In genomic region chr19:5922963-5923362, GRCm38 (mm10) we compare ENCODE assay signal across 11 mouse cellular contexts. TPM values are rescaled to one million over a fixed set of nuclear protein-coding genes. Genes with fewer than 3 reads are reported as not detected.
A peak's percentile ranks its signal among the peaks of the same experiment; 100 is the strongest.
DNase-seq lines count a peak whose midpoint lies in the region; ATAC-seq and TF ChIP-seq lines count a peak whose summit lies in the region.
"Had no signal": no experiment of that assay in that cellular context is flagged by ENCODE, and none has a peak within 500 bp of the region (broad histone marks: within the 10 kb centered on the region; RNA-seq: fewer than 3 reads in every experiment).

No protein-coding gene starts in this region.

- H3K27me3 ChIP-seq in heart, embryonic 12.5 days (replicated peaks): no peaks in the 10 kb centered on the region
- H3K27me3 ChIP-seq in kidney, postnatal 0 days (ENCODE audit: insufficient read depth, low read length): no peaks in the 10 kb centered on the region
- peaks cover 7% of the 10 kb centered on the region for H3K27me3 ChIP-seq in liver, embryonic 14.5 days (ENCODE audit: control insufficient read depth, insufficient read depth, low read length)
- no peaks in the 10 kb centered on the region for H3K27me3 ChIP-seq in forebrain, embryonic 15.5 days

- peaks cover 34% of the 10 kb centered on the region for H3K4me1 ChIP-seq in heart, embryonic 12.5 days (replicated peaks)
- peaks cover 29% of the 10 kb centered on the region for H3K4me1 ChIP-seq in kidney, postnatal 0 days (replicated peaks; ENCODE audit: insufficient read depth, low read length)
- H3K4me1 ChIP-seq in brown adipose tissue, adult 24 weeks (ENCODE audit: control insufficient read depth, insufficient read depth, insufficient read length, low read length): peaks cover 11% of the 10 kb centered on the region
- H3K4me1 ChIP-seq in liver, embryonic 14.5 days (replicated peaks; ENCODE audit: control insufficient read depth in 2 of 2, insufficient read depth in 2 of 2, low read length in 1 of 2): peaks cover 34 to 36% of the 10 kb centered on the region in 2 experiments
- peaks cover 21% of the 10 kb centered on the region for H3K4me1 ChIP-seq in forebrain, embryonic 15.5 days

- peak overlapping the region; percentile 91 for H3K4me2 ChIP-seq in heart, embryonic 12.5 days
- peak overlapping the region; percentile 97 for H3K4me2 ChIP-seq in kidney, postnatal 0 days (ENCODE audit: low read length)
- H3K4me2 ChIP-seq in liver, embryonic 14.5 days (ENCODE audit: low read depth): peak overlapping the region; percentile 100
- H3K4me2 ChIP-seq in forebrain, embryonic 15.5 days (replicated peaks): no peak overlapping the region

- no peak for TF ChIP-seq EP300 in liver, embryonic 14.5 days (IDR thresholded peaks at IDR 0.05; ENCODE audit: low read depth)

- no peaks in the 10 kb centered on the region for H3K9me3 ChIP-seq in heart, embryonic 12.5 days (replicated peaks)
- no peaks in the 10 kb centered on the region for H3K9me3 ChIP-seq in kidney, postnatal 0 days (replicated peaks; ENCODE audit: low read length)
- H3K9me3 ChIP-seq in liver, embryonic 14.5 days (ENCODE audit: control insufficient read depth, low read length): no peaks in the 10 kb centered on the region
- no peaks in the 10 kb centered on the region for H3K9me3 ChIP-seq in forebrain, embryonic 15.5 days
- H3K9me3 ChIP-seq: limb, embryonic 15.5 days had no signal

- H3K4me3 ChIP-seq in heart, embryonic 12.5 days: peak overlapping the region; percentile 10
- 0 out of 2 replicates have a peak overlapping the region, but pooled peaks have one; percentile 75 for H3K4me3 ChIP-seq in kidney, postnatal 0 days (replicated peaks; ENCODE audit: low read depth, low read length)
- H3K4me3 ChIP-seq in brown adipose tissue, adult 24 weeks (ENCODE audit: insufficient read depth, low read depth, low read length): peak overlapping the region; percentile 76
- H3K4me3 ChIP-seq in liver, embryonic 14.5 days (ENCODE audit: insufficient read depth in 1 of 2, low read depth in 2 of 2, low read length in 2 of 2): no peak overlapping the region; a peak in 1 of 4 replicates
- H3K4me3 ChIP-seq in forebrain, embryonic 15.5 days: no peak overlapping the region

- no peak overlapping the region for H3K27ac ChIP-seq in heart, embryonic 12.5 days (ENCODE audit: poor library complexity, severe bottlenecking)
- no peak overlapping the region for H3K27ac ChIP-seq in kidney, postnatal 0 days
- peak overlapping the region; percentile 81; the same call in 1 of the 2 replicates for H3K27ac ChIP-seq in brown adipose tissue, adult 24 weeks (replicated peaks; ENCODE audit: low read depth, low read length)
- H3K27ac ChIP-seq in liver, embryonic 14.5 days: peak overlapping the region; percentile 37
- no peak overlapping the region for H3K27ac ChIP-seq in forebrain, embryonic 15.5 days (replicated peaks)

- intact Hi-C loops in heart, postnatal 25 days (cut with DNase I): loop anchor here (5.0 kb wide), 2 partner anchors 94 to 119 kb away; partner anchors contain the start of gene Capn1

- ATAC-seq in heart, embryonic 12.5 days (ENCODE audit: insufficient number of reproducible peaks, low FRiP score): no peak
- ATAC-seq in kidney, postnatal 0 days (replicated peaks; ENCODE audit: low FRiP score, low read depth): no peak
- ATAC-seq in liver, embryonic 14.5 days (ENCODE audit: insufficient read depth): no peak
- ATAC-seq in forebrain, embryonic 15.5 days (replicated peaks): no peak

- no peak for TF ChIP-seq CTCF in kidney, postnatal 0 days (IDR thresholded peaks at IDR 0.05; ENCODE audit: low read depth)
- TF ChIP-seq CTCF in liver, embryonic 14.5 days (IDR thresholded peaks at IDR 0.05; ENCODE audit: low read depth): no peak

- no peak for DNase-seq in heart, postnatal 25 days (ENCODE audit: low spot score)
- DNase-seq in kidney, postnatal 0 days (ENCODE audit: low spot score): no peak
- no peak for DNase-seq in kidney, postnatal 25 days
- DNase-seq in liver, embryonic 14.5 days (ENCODE audit: low read depth in 3 of 3, low spot score in 3 of 3): no peak
- no peak for DNase-seq in layer of hippocampus, postnatal 14 days (ENCODE audit: low spot score in 2 of 2)
- DNase-seq: cerebellum, postnatal 36 days; thymus, postnatal 14 days had no signal

- 86% methylated on average over 3 of the region's 3 CpGs for WGBS in heart, embryonic 12.5 days
- WGBS in kidney, postnatal 0 days: 87% methylated on average over 3 of the region's 3 CpGs
- 73% methylated on average over 3 of the region's 3 CpGs for WGBS in liver, embryonic 14.5 days (ENCODE audit: insufficient replicate concordance)
- WGBS in forebrain, embryonic 15.5 days: 92% methylated on average over 3 of the region's 3 CpGs

- H3K36me3 ChIP-seq in heart, embryonic 12.5 days: peaks cover 11% of the 10 kb centered on the region
- peaks cover 9% of the 10 kb centered on the region for H3K36me3 ChIP-seq in kidney, postnatal 0 days (ENCODE audit: insufficient read depth, low read length)
- H3K36me3 ChIP-seq in liver, embryonic 14.5 days (replicated peaks; ENCODE audit: control insufficient read depth, insufficient read depth, low read depth): no peaks in the 10 kb centered on the region
- H3K36me3 ChIP-seq in forebrain, embryonic 15.5 days: peaks cover 4% of the 10 kb centered on the region

- H3K9ac ChIP-seq in heart, embryonic 12.5 days: peak overlapping the region; percentile 11; the same call in 1 of the 2 replicates
- H3K9ac ChIP-seq in kidney, postnatal 0 days (ENCODE audit: low read depth, low read length): 0 out of 2 replicates have a peak overlapping the region, but pooled peaks have one; percentile 1
- peak overlapping the region; percentile 44 for H3K9ac ChIP-seq in liver, embryonic 14.5 days (replicated peaks)
- H3K9ac ChIP-seq in forebrain, embryonic 15.5 days (replicated peaks): no peak overlapping the region
- H3K9ac ChIP-seq: limb, embryonic 15.5 days had no signal

RNA-seq across cellular contexts. Expression of gene Cdc42ep2, which starts 1.7 kb away (rescaled TPM):
- 6.5 and 7.3 TPM in 2 replicates for polyA plus RNA-seq in heart, embryonic 12.5 days (2016; fragmentation: Nextera tagmentation; extraction: Ambion mirVana)
- 1 to 10 TPM; 9.1 to 9.8 TPM for total RNA-seq in heart, postnatal 25 days (2021)
- polyA plus RNA-seq in kidney, postnatal 0 days (2015; fragmentation: Nextera tagmentation; extraction: Ambion mirVana): 13.2 and 14.2 TPM in 2 replicates
- 4.0 and 5.4 TPM in 2 replicates for polyA plus RNA-seq in brown adipose tissue, adult 24 weeks (2012; ENCODE audit: insufficient read depth, insufficient read length, missing spikeins)
- 2.2 and 2.3 TPM in 2 replicates for polyA plus RNA-seq in liver, embryonic 14.5 days (2012; rRNA removed)
- polyA plus RNA-seq in liver, embryonic 14.5 days (2014; fragmentation: Nextera tagmentation; extraction: Ambion mirVana): 1.6 and 2.1 TPM in 2 replicates
- 9.1 and 10.1 TPM in 2 replicates for polyA plus RNA-seq in forebrain, embryonic 15.5 days (2015; fragmentation: Nextera tagmentation; extraction: Ambion mirVana)
- total RNA-seq in layer of hippocampus, postnatal 14 days (2021): 1 to 10 TPM; 4.7 to 5.7 TPM

RNA-seq across cellular contexts. Expression of gene Dpf2, which starts 10.2 kb away (rescaled TPM):
- 111 and 118 TPM in 2 replicates for polyA plus RNA-seq in heart, embryonic 12.5 days (2016; fragmentation: Nextera tagmentation; extraction: Ambion mirVana)
- total RNA-seq in heart, postnatal 25 days (2021): 10 to 100 TPM; 87.4 to 96.1 TPM
- polyA plus RNA-seq in kidney, postnatal 0 days (2015; fragmentation: Nextera tagmentation; extraction: Ambion mirVana): 108 and 109 TPM in 2 replicates
- polyA plus RNA-seq in brown adipose tissue, adult 24 weeks (2012; ENCODE audit: insufficient read depth, insufficient read length, missing spikeins): 22.6 and 36.6 TPM in 2 replicates
- polyA plus RNA-seq in liver, embryonic 14.5 days (2012; rRNA removed): 35.3 and 36.0 TPM in 2 replicates
- 45.1 and 54.5 TPM in 2 replicates for polyA plus RNA-seq in liver, embryonic 14.5 days (2014; fragmentation: Nextera tagmentation; extraction: Ambion mirVana)
- 120 and 137 TPM in 2 replicates for polyA plus RNA-seq in forebrain, embryonic 15.5 days (2015; fragmentation: Nextera tagmentation; extraction: Ambion mirVana)
- 10 to 100 TPM; 78.1 to 92.3 TPM for total RNA-seq in layer of hippocampus, postnatal 14 days (2021)

RNA-seq across cellular contexts. Expression of gene Tigd3, which starts 29.0 kb away (rescaled TPM):
- polyA plus RNA-seq in heart, embryonic 12.5 days (2016; fragmentation: Nextera tagmentation; extraction: Ambion mirVana): 1.5 and 1.9 TPM in 2 replicates
- under 1 TPM; 0.22 to 0.68 TPM for total RNA-seq in heart, postnatal 25 days (2021)
- polyA plus RNA-seq in kidney, postnatal 0 days (2015; fragmentation: Nextera tagmentation; extraction: Ambion mirVana): 2.9 and 3.6 TPM in 2 replicates
- polyA plus RNA-seq in brown adipose tissue, adult 24 weeks (2012; ENCODE audit: insufficient read depth, insufficient read length, missing spikeins): not detected in 2 replicates
- polyA plus RNA-seq in liver, embryonic 14.5 days (2012; rRNA removed): 2.2 and 2.4 TPM in 2 replicates
- 1.1 TPM in 2 replicates for polyA plus RNA-seq in liver, embryonic 14.5 days (2014; fragmentation: Nextera tagmentation; extraction: Ambion mirVana)
- 12.9 and 14.3 TPM in 2 replicates for polyA plus RNA-seq in forebrain, embryonic 15.5 days (2015; fragmentation: Nextera tagmentation; extraction: Ambion mirVana)
- total RNA-seq in layer of hippocampus, postnatal 14 days (2021): 1 to 10 TPM; 3.4 to 4.2 TPM

RNA-seq across cellular contexts. Expression of gene Pola2, which starts 41.0 kb away (rescaled TPM):
- 49.3 and 51.1 TPM in 2 replicates for polyA plus RNA-seq in heart, embryonic 12.5 days (2016; fragmentation: Nextera tagmentation; extraction: Ambion mirVana)
- total RNA-seq in heart, postnatal 25 days (2021): 10 to 100 TPM in 1 of 2 experiments, 1 to 10 TPM in 1; 8.9 to 11.2 TPM
- 39.8 and 40.6 TPM in 2 replicates for polyA plus RNA-seq in kidney, postnatal 0 days (2015; fragmentation: Nextera tagmentation; extraction: Ambion mirVana)
- polyA plus RNA-seq in brown adipose tissue, adult 24 weeks (2012; ENCODE audit: insufficient read depth, insufficient read length, missing spikeins): 6.5 and 7.0 TPM in 2 replicates
- polyA plus RNA-seq in liver, embryonic 14.5 days (2012; rRNA removed): 60.9 and 66.4 TPM in 2 replicates
- polyA plus RNA-seq in liver, embryonic 14.5 days (2014; fragmentation: Nextera tagmentation; extraction: Ambion mirVana): 63.0 and 68.1 TPM in 2 replicates
- 35.5 and 36.2 TPM in 2 replicates for polyA plus RNA-seq in forebrain, embryonic 15.5 days (2015; fragmentation: Nextera tagmentation; extraction: Ambion mirVana)
- 1 to 10 TPM; 8.0 to 10.0 TPM for total RNA-seq in layer of hippocampus, postnatal 14 days (2021)

RNA-seq across cellular contexts. Expression of gene Slc25a45, which starts 45.4 kb away (rescaled TPM):
- 3.5 and 3.9 TPM in 2 replicates for polyA plus RNA-seq in heart, embryonic 12.5 days (2016; fragmentation: Nextera tagmentation; extraction: Ambion mirVana)
- 1 to 10 TPM; 3.5 to 4.1 TPM for total RNA-seq in heart, postnatal 25 days (2021)
- 19.9 and 24.5 TPM in 2 replicates for polyA plus RNA-seq in kidney, postnatal 0 days (2015; fragmentation: Nextera tagmentation; extraction: Ambion mirVana)
- polyA plus RNA-seq in brown adipose tissue, adult 24 weeks (2012; ENCODE audit: insufficient read depth, insufficient read length, missing spikeins): 2.3 and 2.4 TPM in 2 replicates
- polyA plus RNA-seq in liver, embryonic 14.5 days (2012; rRNA removed): 5.3 and 5.8 TPM in 2 replicates
- polyA plus RNA-seq in liver, embryonic 14.5 days (2014; fragmentation: Nextera tagmentation; extraction: Ambion mirVana): 3.2 and 4.6 TPM in 2 replicates
- polyA plus RNA-seq in forebrain, embryonic 15.5 days (2015; fragmentation: Nextera tagmentation; extraction: Ambion mirVana): 1.2 and 1.7 TPM in 2 replicates
- total RNA-seq in layer of hippocampus, postnatal 14 days (2021): 1 to 10 TPM; 3.6 to 3.7 TPM

Comparison
In these comparisons a context has a peak if more than half of its experiments do, and no peak if none do; other contexts are left out.
1. H3K27ac ChIP-seq: peak in brown adipose tissue, adult 24 weeks (single experiment) and liver, embryonic 14.5 days (single experiment); none in heart, embryonic 12.5 days (single experiment), kidney, postnatal 0 days (single experiment) and forebrain, embryonic 15.5 days (single experiment).
2. H3K4me3 ChIP-seq: peak in heart, embryonic 12.5 days (single experiment), kidney, postnatal 0 days (single experiment) and brown adipose tissue, adult 24 weeks (single experiment); none in liver, embryonic 14.5 days (0 of 2) and forebrain, embryonic 15.5 days (single experiment).